Mouse (Mus musculus): ENCODE data around the gene Ypel2. TPM values are rescaled to one million over a fixed set of nuclear protein-coding genes. Genes with fewer than 3 reads are reported as not detected.

Gene Ypel2
- polyA plus RNA-seq, 1 experiment = 2.1 TPM

DNA sequence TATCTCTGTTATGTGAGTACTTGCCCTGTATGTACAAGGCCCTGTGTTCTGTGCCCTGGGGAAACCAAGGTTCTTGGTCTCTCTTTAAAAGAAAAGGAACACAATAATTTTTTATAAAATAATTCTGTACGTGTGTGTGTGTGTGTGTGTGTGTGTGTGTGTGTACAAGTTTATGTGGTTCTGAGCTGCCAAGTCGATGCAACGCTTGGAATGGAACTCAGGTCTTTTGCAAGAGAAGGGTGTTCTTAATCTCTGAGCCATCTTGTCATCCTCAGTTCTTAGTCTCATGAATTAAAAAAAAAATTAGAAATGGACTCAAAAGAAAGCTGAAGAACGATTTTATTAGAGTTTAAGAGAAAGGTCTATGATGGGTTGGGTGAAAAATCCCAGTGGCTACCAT lies 64.0 kb downstream of the Ypel2 start:
- no peak for DNase-seq (ENCODE audit: low read depth in 1 of 2, low spot score in 2 of 2)
- Histone ChIP-seq H3K27me3 (ENCODE audit: control insufficient read depth, insufficient read depth, low read length) (no peaks in the 10 kb centered on the region), H3K36me3 (ENCODE audit: control insufficient read depth, insufficient read depth, low read length) (no peaks in the 10 kb centered on the region), H3K4me3 (ENCODE audit: extremely low read depth, insufficient read depth, insufficient read length) (no peak overlapping the region), H3K27ac (ENCODE audit: insufficient read depth, low read length) (no peak overlapping the region), H3K4me1 (ENCODE audit: control insufficient read depth, insufficient read depth, insufficient read length) (peaks cover 7% of the 10 kb centered on the region; the same call in 1 of the 2 replicates)
- TF ChIP-seq POLR2A (IDR thresholded peaks at IDR 0.05; ENCODE audit: low read depth, low read length) = no peak
- TF ChIP-seq CTCF (IDR thresholded peaks at IDR 0.05; ENCODE audit: extremely low read depth, insufficient read depth, insufficient read length, insufficient replicate concordance) = no peak
- WGBS = 86% methylated on average over 4 of the region's 4 CpGs

DNA sequence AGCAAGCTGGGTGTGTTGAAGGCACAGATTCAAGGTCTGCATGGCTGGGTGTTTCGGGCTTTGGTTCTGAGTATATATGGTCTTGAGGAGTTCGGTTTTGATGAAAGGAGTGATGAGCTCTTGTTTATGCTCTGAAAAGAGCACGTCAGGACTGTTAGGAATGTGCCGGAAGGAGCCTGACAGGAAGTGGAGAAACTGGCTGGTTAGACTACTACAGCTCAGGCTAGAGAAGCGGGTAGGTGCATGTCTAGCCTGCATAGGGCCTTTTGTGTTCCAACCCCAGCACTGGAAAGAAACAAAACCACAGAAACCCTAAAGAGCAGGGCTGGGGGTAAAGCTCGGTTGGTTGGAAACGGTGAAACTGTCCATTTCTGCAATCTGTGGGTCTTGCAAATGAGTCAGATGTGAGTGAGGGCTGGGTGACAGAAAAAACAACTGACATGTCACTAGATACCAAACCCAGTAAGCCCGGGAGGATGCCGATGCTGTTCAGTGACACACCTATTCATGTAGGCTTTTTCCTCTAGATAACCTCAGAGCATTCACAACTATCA lies 68.3 kb downstream of the Ypel2 start:
- Histone ChIP-seq H3K27me3 (ENCODE audit: control insufficient read depth, insufficient read depth, low read length) (no peaks in the 10 kb centered on the region), H3K4me1 (ENCODE audit: control insufficient read depth, insufficient read depth, insufficient read length) (peaks cover 7% of the 10 kb centered on the region; the same call in 1 of the 2 replicates), H3K36me3 (ENCODE audit: control insufficient read depth, insufficient read depth, low read length) (no peaks in the 10 kb centered on the region), H3K4me3 (ENCODE audit: extremely low read depth, insufficient read depth, insufficient read length) (no peak overlapping the region), H3K27ac (ENCODE audit: insufficient read depth, low read length) (no peak overlapping the region)
- DNase-seq (ENCODE audit: low read depth in 1 of 2, low spot score in 2 of 2) = no peak
- 19% methylated on average over 9 of the region's 9 CpGs for WGBS
- no peak for TF ChIP-seq CTCF (IDR thresholded peaks at IDR 0.05; ENCODE audit: extremely low read depth, insufficient read depth, insufficient read length, insufficient replicate concordance)
- no peak for TF ChIP-seq POLR2A (IDR thresholded peaks at IDR 0.05; ENCODE audit: low read depth, low read length)

DNA sequence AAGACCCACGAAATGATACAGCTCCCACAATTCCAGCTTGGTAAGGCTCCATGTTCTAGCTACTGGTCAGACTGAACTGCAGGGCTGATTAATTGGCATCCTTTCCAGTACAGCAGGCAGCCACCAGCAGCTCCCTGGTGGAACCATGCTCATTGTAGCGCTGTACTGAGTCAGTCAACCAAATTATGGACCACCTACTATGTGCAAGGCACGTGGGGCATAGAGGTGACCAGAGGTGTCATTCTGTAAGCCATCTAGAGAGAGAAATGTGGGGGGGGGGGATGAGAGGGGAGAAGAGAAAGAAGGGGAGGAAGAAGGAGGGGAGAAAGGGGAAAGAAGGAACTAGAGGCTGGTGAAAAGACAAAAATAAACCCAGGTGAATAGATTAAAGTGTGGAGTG lies 68.9 kb downstream of the Ypel2 start:
- TF ChIP-seq CTCF (IDR thresholded peaks at IDR 0.05; ENCODE audit: extremely low read depth, insufficient read depth, insufficient read length, insufficient replicate concordance) = no peak
- TF ChIP-seq POLR2A (IDR thresholded peaks at IDR 0.05; ENCODE audit: low read depth, low read length) = no peak
- Histone ChIP-seq H3K36me3 (ENCODE audit: control insufficient read depth, insufficient read depth, low read length) (no peaks in the 10 kb centered on the region), H3K27ac (ENCODE audit: insufficient read depth, low read length) (no peak overlapping the region), H3K27me3 (ENCODE audit: control insufficient read depth, insufficient read depth, low read length) (no peaks in the 10 kb centered on the region), H3K4me3 (ENCODE audit: extremely low read depth, insufficient read depth, insufficient read length) (no peak overlapping the region), H3K4me1 (ENCODE audit: control insufficient read depth, insufficient read depth, insufficient read length) (peaks cover 7% of the 10 kb centered on the region; the same call in 1 of the 2 replicates)
- WGBS = 56% methylated on average over 3 of the region's 3 CpGs
- no peak for DNase-seq (ENCODE audit: low read depth in 1 of 2, low spot score in 2 of 2)

DNA sequence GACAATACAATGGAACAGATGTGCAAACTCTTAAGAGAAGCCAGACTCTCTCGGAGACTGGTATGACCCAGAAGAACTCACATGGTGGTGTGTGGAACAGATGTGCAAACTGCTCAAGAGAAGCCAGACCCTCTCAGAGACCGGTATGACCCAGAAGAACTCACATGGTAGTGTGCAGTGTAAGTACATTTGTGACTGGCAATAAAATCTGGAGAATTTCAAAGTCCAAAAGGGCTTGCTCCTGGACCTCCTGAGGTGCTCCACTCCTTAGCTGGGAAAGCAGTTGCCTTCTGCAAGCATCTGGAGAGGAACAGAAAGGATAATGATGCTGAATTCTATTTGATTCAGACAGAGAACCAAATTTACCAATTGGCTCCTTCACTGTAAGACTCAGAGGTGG lies 69.9 kb downstream of the Ypel2 start:
- Histone ChIP-seq H3K36me3 (ENCODE audit: control insufficient read depth, insufficient read depth, low read length) (no peaks in the 10 kb centered on the region), H3K4me1 (ENCODE audit: control insufficient read depth, insufficient read depth, insufficient read length) (peaks cover 7% of the 10 kb centered on the region; the same call in 1 of the 2 replicates), H3K4me3 (ENCODE audit: extremely low read depth, insufficient read depth, insufficient read length) (no peak overlapping the region), H3K27ac (ENCODE audit: insufficient read depth, low read length) (no peak overlapping the region), H3K27me3 (ENCODE audit: control insufficient read depth, insufficient read depth, low read length) (no peaks in the 10 kb centered on the region)
- no peak for TF ChIP-seq POLR2A (IDR thresholded peaks at IDR 0.05; ENCODE audit: low read depth, low read length)
- no peak for TF ChIP-seq CTCF (IDR thresholded peaks at IDR 0.05; ENCODE audit: extremely low read depth, insufficient read depth, insufficient read length, insufficient replicate concordance)
- DNase-seq (ENCODE audit: low read depth in 1 of 2, low spot score in 2 of 2) = no peak
- 86% methylated on average over 2 of the region's 2 CpGs for WGBS

DNA sequence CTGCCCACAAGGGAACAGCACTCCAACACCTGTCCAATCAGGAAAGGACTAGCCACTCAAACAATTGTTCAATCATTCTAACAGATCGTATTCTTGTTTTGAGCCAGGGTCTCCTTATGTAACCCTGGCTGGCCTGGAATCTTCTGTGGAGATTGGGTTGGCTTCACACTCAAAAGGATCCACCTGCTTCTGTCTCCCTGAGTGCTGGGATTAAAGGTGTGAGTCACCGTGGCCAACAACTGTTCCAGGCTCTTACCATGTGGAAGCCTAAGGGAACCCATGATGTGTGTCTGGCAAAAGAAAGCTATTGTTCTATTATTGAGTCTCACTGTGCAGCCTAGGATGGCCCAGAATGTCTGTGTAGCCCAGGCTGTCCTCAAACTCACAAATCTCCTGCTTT lies 71.5 kb downstream of the Ypel2 start:
- Histone ChIP-seq H3K27ac (ENCODE audit: insufficient read depth, low read length) (no peak overlapping the region), H3K4me3 (ENCODE audit: extremely low read depth, insufficient read depth, insufficient read length) (no peak overlapping the region), H3K36me3 (ENCODE audit: control insufficient read depth, insufficient read depth, low read length) (no peaks in the 10 kb centered on the region), H3K4me1 (ENCODE audit: control insufficient read depth, insufficient read depth, insufficient read length) (peaks cover 7% of the 10 kb centered on the region; the same call in 1 of the 2 replicates), H3K27me3 (ENCODE audit: control insufficient read depth, insufficient read depth, low read length) (no peaks in the 10 kb centered on the region)
- 88% methylated on average over 2 of the region's 2 CpGs for WGBS
- TF ChIP-seq CTCF (IDR thresholded peaks at IDR 0.05; ENCODE audit: extremely low read depth, insufficient read depth, insufficient read length, insufficient replicate concordance) = no peak
- no peak for DNase-seq (ENCODE audit: low read depth in 1 of 2, low spot score in 2 of 2)

DNA sequence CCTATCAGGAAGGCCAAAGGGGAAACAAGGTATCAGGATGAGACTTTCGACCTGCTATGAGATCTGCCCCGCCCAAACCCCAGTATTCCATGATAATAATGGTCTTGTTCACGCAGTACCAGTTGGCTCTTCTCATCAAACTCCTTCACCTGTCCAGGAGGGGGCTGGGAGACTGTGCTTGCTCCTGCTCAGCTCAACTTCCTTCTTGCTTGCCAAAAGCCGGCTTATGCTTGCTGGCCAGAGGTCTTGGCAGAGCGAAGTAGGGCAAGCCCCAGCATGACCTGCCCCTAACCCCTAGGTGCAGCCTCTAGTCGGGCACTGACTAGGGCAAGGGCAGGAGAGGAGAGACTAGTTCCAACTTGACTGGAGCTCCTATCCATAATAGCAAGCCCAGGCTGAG lies 72.2 kb downstream of the Ypel2 start:
- no peaks in the 10 kb centered on the region for H3K27me3 ChIP-seq (ENCODE audit: control insufficient read depth, insufficient read depth, low read length)
- H3K27ac ChIP-seq (ENCODE audit: insufficient read depth, low read length) = no peak overlapping the region
- DNase-seq (ENCODE audit: low read depth in 1 of 2, low spot score in 2 of 2) = no peak
- 78% methylated on average over 6 of the region's 6 CpGs for WGBS
- no peaks in the 10 kb centered on the region for H3K36me3 ChIP-seq (ENCODE audit: control insufficient read depth, insufficient read depth, low read length)
- H3K4me3 ChIP-seq (ENCODE audit: extremely low read depth, insufficient read depth, insufficient read length) = no peak overlapping the region
- TF ChIP-seq POLR2A (IDR thresholded peaks at IDR 0.05; ENCODE audit: low read depth, low read length) = no peak
- no peak for TF ChIP-seq CTCF (IDR thresholded peaks at IDR 0.05; ENCODE audit: extremely low read depth, insufficient read depth, insufficient read length, insufficient replicate concordance)
- peaks cover 7% of the 10 kb centered on the region; the same call in 1 of the 2 replicates for H3K4me1 ChIP-seq (ENCODE audit: control insufficient read depth, insufficient read depth, insufficient read length)
